Mouse (Mus musculus) hindbrain, embryonic 11.5 days (tissue): ENCODE measurements around the gene Yju2. TPM values are rescaled to one million over a fixed set of nuclear protein-coding genes. Genes with fewer than 3 reads are reported as not detected.

Experiments
- ATAC-seq: fragments of 200-750 bp; cut with Nextera tagmentation; 2 replicates; pipeline ENCODE4 v1.8.0; 2017; ENCODE audit warnings: mild to moderate bottlenecking, moderate TSS enrichment, moderate library complexity; ENCODE audit not compliant: low FRiP score
- DNase-seq: peaks from one replicate; pipeline ENCODE4 v3.0.0-alpha.2; 2015; ENCODE audit warnings: low spot score
- H3K27ac ChIP-seq: fragments of 300-500 bp; sonication (generic); 2 replicates; pipeline ENCODE4 v1.5.1; 2014; ENCODE audit warnings: mild to moderate bottlenecking, low read depth, low read length
- H3K27me3 ChIP-seq: fragments of 300-500 bp; sonication (generic); 2 replicates; pipeline ENCODE4 v1.6.1; 2014; ENCODE audit warnings: mild to moderate bottlenecking, low read length, moderate library complexity, mixed read lengths; ENCODE audit not compliant: control insufficient read depth, insufficient read depth
- H3K36me3 ChIP-seq: fragments of 300-500 bp; sonication (generic); 2 replicates; pipeline ENCODE4 v1.6.1; 2014; ENCODE audit warnings: mild to moderate bottlenecking, low read length, moderate library complexity, mixed read lengths; ENCODE audit not compliant: control insufficient read depth, insufficient read depth
- H3K4me1 ChIP-seq: fragments of 300-500 bp; sonication (generic); replicated peaks from 2 replicates; pipeline ENCODE4 v1.6.1; 2014; ENCODE audit warnings: low read length, mixed read lengths; ENCODE audit not compliant: control insufficient read depth, insufficient read depth
- H3K4me2 ChIP-seq: fragments of 300-500 bp; sonication (generic); replicated peaks from 2 replicates; pipeline ENCODE4 v1.6.1; 2014; ENCODE audit warnings: mild to moderate bottlenecking, low read depth, low read length
- H3K4me3 ChIP-seq: fragments of 300-500 bp; sonication (generic); 2 replicates; pipeline ENCODE4 v1.5.1; 2014; ENCODE audit warnings: low read depth, low read length
- H3K9ac ChIP-seq: fragments of 300-500 bp; sonication (generic); 2 replicates; pipeline ENCODE4 v1.6.1; 2014; ENCODE audit warnings: low read depth, low read length
- H3K9me3 ChIP-seq: fragments of 300-500 bp; sonication (generic); 2 replicates; pipeline ENCODE4 v1.6.1; 2016; ENCODE audit warnings: low read length; ENCODE audit not compliant: control insufficient read depth
- WGBS: fragments of 180-500 bp; shearing (Covaris S2); extraction: QIAGEN DNeasy Blood & Tissue Kit; methylation state at CpG from one replicate; pipeline ENCODE4 v1.1.7; 2014; 5-methylcytosine and 5-hydroxymethylcytosine counted together
- polyA plus RNA-seq: library from polyadenylated mRNA; unstranded; fragments of >200 nt; fragmentation: Nextera tagmentation; extraction: Ambion mirVana; gene quantifications from 2 replicates; pipeline ENCODE4 v1.2.1, GENCODE M21; 2014

Gene Yju2
- polyA plus RNA-seq, 1 experiment from 2014 or later, result 22.4 TPM

DNA sequence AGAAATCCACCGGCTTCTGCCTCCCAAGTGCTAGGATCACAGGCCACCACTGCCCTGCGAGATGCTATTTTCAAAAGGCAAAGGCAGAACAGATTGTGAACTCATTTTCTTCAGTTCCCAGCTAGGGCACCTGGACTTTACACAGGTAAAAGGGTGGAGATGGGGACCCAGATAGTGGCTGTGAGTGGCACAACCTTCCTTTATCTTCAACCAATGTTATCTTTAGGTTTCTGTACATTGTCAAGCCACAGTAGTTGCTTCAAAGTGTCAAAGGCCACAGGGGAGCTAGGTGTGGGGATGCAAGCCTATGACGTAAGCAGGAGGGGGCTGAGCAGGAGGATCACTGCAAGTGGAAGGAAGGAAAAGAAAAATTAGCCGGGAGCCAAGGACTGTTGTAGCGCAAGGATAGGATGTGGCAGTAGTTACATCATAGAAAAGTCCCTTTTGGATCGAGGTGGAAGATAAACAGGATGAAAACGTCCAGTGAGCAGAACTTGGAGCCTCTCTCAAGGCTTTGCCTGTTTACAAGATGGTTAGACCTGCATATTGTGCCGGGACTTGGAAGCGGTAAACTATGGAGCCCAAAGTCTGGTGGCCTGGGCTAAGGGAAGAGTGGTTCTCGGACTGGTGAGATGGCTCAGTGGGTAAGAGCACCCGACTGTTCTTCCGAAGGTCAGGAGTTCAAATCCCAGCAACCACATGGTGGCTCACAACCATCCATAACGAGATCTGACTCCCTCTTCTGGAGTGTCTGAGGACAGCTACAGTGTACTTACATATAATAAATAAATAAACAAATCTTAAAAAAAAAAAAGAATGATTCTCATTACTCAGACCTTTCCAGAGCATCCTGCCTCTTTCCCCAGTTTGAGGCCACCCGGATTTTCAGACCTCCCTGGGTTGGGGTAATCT, 48.8 kb downstream of the Yju2 start:
- Histone ChIP-seq H3K4me3 (peak overlapping the region; percentile 77), H3K27ac (peak overlapping the region; percentile 97), H3K4me2 (peak overlapping the region; percentile 94), H3K4me1 (peaks cover 8% of the 10 kb centered on the region; the same call in 1 of the 2 replicates), H3K27me3 (no peaks in the 10 kb centered on the region), H3K9ac (peak overlapping the region; percentile 3; the same call in 1 of the 2 replicates), H3K36me3 (no peaks in the 10 kb centered on the region), H3K9me3 (no peaks in the 10 kb centered on the region)
- peak; percentile 23; the same call in 1 of the 2 replicates for ATAC-seq
- DNase-seq, result peak; percentile 53
- whole genome bisulfite sequencing, result 35% methylated on average over 13 of the region's 14 CpGs

DNA sequence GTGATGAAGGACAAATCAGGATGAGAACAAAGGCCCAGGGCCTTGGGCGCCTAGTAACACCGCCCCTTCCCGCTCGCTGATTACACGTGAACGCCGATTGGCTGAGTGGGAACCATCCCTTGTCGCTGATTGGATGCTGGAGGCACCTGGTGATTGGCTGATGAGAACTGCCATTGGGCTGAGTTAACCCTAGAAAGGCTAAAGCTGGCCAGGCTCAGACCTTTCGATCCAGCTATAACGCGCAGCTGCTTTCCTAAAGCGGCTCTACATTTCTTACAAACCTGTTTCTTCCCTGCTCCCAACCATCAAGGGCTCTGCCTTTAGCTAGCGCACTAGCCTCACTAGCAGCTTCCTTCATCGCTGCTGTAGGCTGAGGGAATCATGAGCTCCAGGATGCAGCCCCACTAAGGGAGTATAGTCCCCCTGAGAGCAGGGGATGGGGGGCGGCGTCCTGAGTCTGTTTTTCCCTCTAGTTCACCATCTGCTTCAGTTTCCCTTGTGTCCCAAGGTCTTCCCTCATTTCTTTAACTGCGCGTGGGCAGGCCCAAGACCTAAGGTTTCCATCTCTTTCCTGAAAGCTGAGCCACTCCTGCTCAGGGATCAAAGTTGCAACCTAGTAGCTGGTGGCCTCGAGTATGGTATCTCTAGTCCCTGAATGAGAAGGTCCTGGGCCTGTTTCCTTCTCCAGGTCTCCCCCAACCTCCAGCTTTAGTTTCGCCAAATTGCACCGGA, 49.6 kb downstream of the Yju2 start:
- Histone ChIP-seq H3K9me3 (no peaks in the 10 kb centered on the region), H3K4me3 (peak overlapping the region; percentile 77), H3K9ac (peak overlapping the region; percentile 71), H3K27me3 (no peaks in the 10 kb centered on the region), H3K4me2 (peak overlapping the region; percentile 94), H3K4me1 (peaks cover 8% of the 10 kb centered on the region; the same call in 1 of the 2 replicates), H3K27ac (peak overlapping the region; percentile 97), H3K36me3 (no peaks in the 10 kb centered on the region)
- 0% methylated on average over 21 of the region's 21 CpGs for WGBS
- peak; percentile 94 for ATAC-seq
- DNase-seq, result peak; percentile 95

DNA sequence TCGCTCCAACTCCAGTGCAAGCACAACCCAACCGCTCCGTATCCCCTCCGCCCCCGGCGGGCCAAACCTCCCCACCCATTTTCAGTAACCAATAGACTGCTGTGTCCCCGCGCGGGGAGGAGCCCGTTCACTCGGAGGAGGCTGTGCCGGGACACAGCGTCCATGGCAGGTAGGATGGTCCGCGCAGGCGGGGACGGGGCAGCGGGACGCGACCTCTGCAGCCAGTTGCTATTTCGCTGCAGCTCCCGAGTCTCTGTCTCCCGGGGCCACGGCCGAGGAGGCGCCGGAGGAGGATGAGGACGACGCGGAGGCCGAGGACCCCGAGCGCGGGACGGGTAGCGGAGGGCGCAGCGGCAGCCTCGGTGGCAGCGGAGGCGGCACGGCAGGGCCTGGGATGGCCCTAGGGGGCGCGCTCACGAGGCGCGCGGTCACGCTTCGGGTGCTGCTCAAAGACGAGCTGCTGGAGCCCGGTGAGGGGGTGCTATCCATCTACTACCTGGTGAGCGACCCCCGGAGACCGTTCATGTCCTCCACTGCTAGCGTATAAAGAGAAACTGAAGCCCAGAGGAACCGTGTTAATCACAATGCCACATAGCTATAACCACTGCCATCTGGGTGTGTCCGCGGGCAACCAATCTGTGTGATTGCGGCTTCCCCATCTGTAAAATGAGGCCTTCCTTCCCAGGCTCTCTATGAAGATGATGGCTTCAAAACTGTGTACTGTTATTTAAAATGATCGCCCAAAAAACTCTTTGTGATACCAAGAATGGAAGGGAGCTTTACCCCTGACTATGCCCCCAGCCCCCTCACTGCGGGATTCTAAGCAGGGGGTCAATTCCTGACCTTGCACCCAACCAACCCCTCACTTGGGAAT, 50.4 kb downstream of the Yju2 start:
- H3K9me3 ChIP-seq, result no peaks in the 10 kb centered on the region
- peak overlapping the region; percentile 94 for H3K4me2 ChIP-seq
- H3K27ac ChIP-seq, result peak overlapping the region; percentile 97
- DNase-seq (peak; percentile 88), ATAC-seq (peak; percentile 91)
- WGBS, result 2% methylated on average over 58 of the region's 62 CpGs
- no peaks in the 10 kb centered on the region for H3K27me3 ChIP-seq
- H3K4me3 ChIP-seq, result peak overlapping the region; percentile 77
- no peaks in the 10 kb centered on the region for H3K36me3 ChIP-seq
- peak overlapping the region; percentile 87 for H3K9ac ChIP-seq
- H3K4me1 ChIP-seq, result peaks cover 8% of the 10 kb centered on the region; the same call in 1 of the 2 replicates

DNA sequence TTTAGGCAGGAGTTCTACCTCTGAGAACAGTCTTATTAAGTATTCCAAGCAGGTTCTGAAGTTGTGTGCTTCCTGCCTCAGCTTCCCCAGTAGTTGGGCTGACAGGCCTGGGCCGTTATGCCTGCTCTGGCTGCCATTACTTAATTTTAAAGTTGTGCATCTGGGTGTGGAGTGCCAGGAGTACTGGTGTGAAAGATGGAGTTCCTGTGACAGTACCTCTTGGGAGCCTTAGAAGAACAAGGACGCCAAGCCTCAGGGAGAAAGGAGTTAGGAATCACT, 51.0 kb downstream of the Yju2 start:
- Histone ChIP-seq H3K27ac (peak overlapping the region; percentile 97; the same call in 1 of the 2 replicates), H3K4me2 (peak overlapping the region; percentile 94), H3K4me1 (peaks cover 8% of the 10 kb centered on the region; the same call in 1 of the 2 replicates), H3K9ac (peak overlapping the region; percentile 87), H3K27me3 (no peaks in the 10 kb centered on the region), H3K4me3 (peak overlapping the region; percentile 77), H3K36me3 (no peaks in the 10 kb centered on the region), H3K9me3 (no peaks in the 10 kb centered on the region)
- no peak for ATAC-seq
- WGBS, result 47% methylated on average over 2 of the region's 2 CpGs
- no peak for DNase-seq

DNA sequence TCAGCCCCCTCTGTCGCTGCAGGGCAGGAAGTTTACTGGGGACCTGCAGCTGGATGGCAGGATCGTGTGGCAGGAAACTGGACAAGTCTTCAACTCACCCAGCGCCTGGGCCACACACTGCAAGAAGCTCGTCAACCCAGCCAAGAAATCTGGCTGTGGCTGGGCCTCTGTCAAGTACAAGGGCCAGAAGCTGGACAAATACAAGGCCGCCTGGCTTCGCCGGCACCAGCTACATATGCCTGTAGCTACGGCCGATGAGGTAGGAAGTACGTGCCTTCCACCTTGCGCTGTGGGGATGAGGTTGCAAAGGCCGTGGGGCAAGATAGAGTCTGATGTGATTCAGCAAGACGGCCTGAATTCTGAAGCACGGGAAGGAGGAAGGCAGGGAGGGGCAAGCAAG, 51.4 kb downstream of the Yju2 start:
- no peak overlapping the region for H3K27ac ChIP-seq

DNA sequence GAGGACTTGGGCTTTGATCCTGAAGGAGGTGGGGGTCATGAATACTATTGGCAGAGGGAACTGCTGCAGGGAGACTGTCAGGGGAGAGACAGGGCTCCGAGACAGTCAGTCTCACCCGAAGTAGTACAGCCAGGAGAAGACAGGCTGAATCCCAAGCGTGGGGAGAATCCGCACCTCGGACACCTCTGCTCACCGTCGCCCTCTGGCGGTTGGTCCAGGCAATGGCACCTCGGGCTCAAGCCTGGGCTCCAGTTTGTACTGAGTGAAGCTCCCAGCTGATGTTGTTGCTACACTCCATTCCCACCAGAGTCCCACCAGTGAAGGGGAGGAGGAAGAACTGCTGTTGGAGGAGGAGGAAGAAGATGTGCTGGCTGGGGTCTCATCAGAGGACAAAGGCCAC, 51.8 kb downstream of the Yju2 start:
- no peak overlapping the region for H3K27ac ChIP-seq
- H3K9me3 ChIP-seq, result no peaks in the 10 kb centered on the region
- DNase-seq (peak; percentile 90), ATAC-seq (no peak)
- peak overlapping the region; percentile 77 for H3K4me3 ChIP-seq
- H3K27me3 ChIP-seq, result no peaks in the 10 kb centered on the region
- 9% methylated on average over 9 of the region's 9 CpGs for WGBS
- H3K36me3 ChIP-seq, result 0 out of 2 replicates have a peak, but pooled peaks cover under 1% of the 10 kb centered on the region
- peaks cover 8% of the 10 kb centered on the region; the same call in 1 of the 2 replicates for H3K4me1 ChIP-seq
- H3K4me2 ChIP-seq, result peak overlapping the region; percentile 94
- H3K9ac ChIP-seq, result no peak overlapping the region; the same call in 1 of the 2 replicates

More for the DNA sequence above, 51.4 kb downstream of the Yju2 start:
- no peak for ATAC-seq
- peaks cover 8% of the 10 kb centered on the region; the same call in 1 of the 2 replicates for H3K4me1 ChIP-seq
- no peaks in the 10 kb centered on the region for H3K9me3 ChIP-seq
- DNase-seq, result no peak
- peak overlapping the region; percentile 87 for H3K9ac ChIP-seq
- H3K4me3 ChIP-seq, result peak overlapping the region; percentile 77
- no peaks in the 10 kb centered on the region for H3K36me3 ChIP-seq
- 66% methylated on average over 14 of the region's 14 CpGs for whole genome bisulfite sequencing
- H3K27me3 ChIP-seq, result no peaks in the 10 kb centered on the region
- H3K4me2 ChIP-seq, result peak overlapping the region; percentile 94

DNA sequence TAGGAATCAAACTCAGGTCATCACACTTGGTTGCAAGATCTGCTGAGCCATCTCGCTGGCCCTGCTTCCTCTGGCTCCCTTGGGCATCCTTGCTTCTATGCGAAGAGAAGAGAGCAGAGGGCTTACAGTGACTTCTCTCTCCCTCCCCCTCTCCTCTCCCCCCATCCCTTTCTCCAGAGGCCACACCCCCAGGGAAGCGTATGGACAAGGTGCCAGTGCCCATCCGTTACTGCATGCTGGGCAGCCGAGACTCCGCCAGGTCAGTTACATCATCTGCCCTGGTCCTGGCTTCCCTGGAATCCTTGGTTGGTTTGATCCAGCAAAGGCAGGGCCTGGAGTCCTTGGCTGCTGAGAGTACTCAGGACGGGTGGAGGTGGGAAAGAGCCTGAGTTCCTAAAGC, 52.5 kb downstream of the Yju2 start:
- Histone ChIP-seq H3K36me3 (0 out of 2 replicates have a peak, but pooled peaks cover 5% of the 10 kb centered on the region), H3K4me3 (no peak overlapping the region), H3K9me3 (no peaks in the 10 kb centered on the region), H3K9ac (no peak overlapping the region), H3K27ac (no peak overlapping the region), H3K4me2 (no peak overlapping the region), H3K27me3 (no peaks in the 10 kb centered on the region), H3K4me1 (peaks cover 8% of the 10 kb centered on the region; the same call in 1 of the 2 replicates)
- ATAC-seq (no peak), DNase-seq (no peak)
- 89% methylated on average over 7 of the region's 7 CpGs for WGBS

DNA sequence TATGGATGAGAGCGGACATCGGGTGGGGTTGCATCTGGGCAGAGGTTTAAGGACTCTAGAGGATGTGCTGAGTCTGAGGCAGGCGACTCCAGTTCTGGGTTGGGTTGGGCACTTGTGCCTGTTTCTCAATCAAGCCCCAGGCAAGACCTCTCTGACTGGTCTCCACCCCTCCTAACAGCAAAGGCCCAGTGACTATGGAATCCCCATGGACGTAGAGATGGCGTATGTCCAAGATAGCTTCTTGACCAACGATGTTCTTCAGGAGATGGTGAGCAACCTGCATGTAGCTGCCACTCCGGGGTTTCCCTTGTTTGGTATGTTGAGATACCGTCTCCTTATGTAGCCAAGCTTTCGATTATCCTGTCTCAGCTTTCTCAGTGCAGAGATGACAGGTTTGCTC, 56.4 kb downstream of the Yju2 start:
- no peak for ATAC-seq
- no peak for DNase-seq
- Histone ChIP-seq H3K27me3 (no peaks in the 10 kb centered on the region), H3K4me1 (peaks cover 2% of the 10 kb centered on the region; the same call in 1 of the 2 replicates), H3K4me3 (no peak overlapping the region), H3K4me2 (no peak overlapping the region), H3K9me3 (no peaks in the 10 kb centered on the region), H3K9ac (no peak overlapping the region), H3K27ac (no peak overlapping the region), H3K36me3 (peaks cover 21% of the 10 kb centered on the region)
- 96% methylated on average over 9 of the region's 9 CpGs for WGBS
